Mouse (Mus musculus) kidney, embryonic 15.5 days (tissue): ENCODE measurements at regions not wholly inside any gene's neighbourhood (a gene's known extent, or its start where the extent isn't known, plus 50 kb on each side); places are given as distances from the start of the nearest gene placed in this dataset.

Experiments
- ATAC-seq: fragments of 200-750 bp; cut with Nextera tagmentation; replicated peaks from 2 replicates; pipeline ENCODE4 v1.8.0; 2017; ENCODE audit warnings: moderate TSS enrichment; ENCODE audit not compliant: low FRiP score
- H3K27ac ChIP-seq: fragments of 300-500 bp; sonication (generic); 2 replicates; pipeline ENCODE4 v1.5.1; 2015; ENCODE audit warnings: mild to moderate bottlenecking, inconsistent platforms
- H3K27me3 ChIP-seq: fragments of 300-500 bp; sonication (generic); 2 replicates; pipeline ENCODE4 v1.6.1; 2015; ENCODE audit warnings: inconsistent platforms
- H3K36me3 ChIP-seq: fragments of 300-500 bp; sonication (generic); 2 replicates; pipeline ENCODE4 v1.6.1; 2015; ENCODE audit warnings: inconsistent platforms
- H3K4me1 ChIP-seq: fragments of 300-500 bp; sonication (generic); 2 replicates; pipeline ENCODE4 v1.6.1; 2015; ENCODE audit warnings: inconsistent platforms
- H3K4me2 ChIP-seq: fragments of 300-500 bp; sonication (generic); 2 replicates; pipeline ENCODE4 v1.6.1; 2015; ENCODE audit warnings: moderate library complexity, mild to moderate bottlenecking, inconsistent platforms
- H3K4me3 ChIP-seq: fragments of 300-500 bp; sonication (generic); replicated peaks from 2 replicates; pipeline ENCODE4 v1.5.1; 2015; ENCODE audit warnings: mild to moderate bottlenecking, inconsistent platforms
- H3K9ac ChIP-seq: fragments of 300-500 bp; sonication (generic); 2 replicates; pipeline ENCODE4 v1.6.1; 2015; ENCODE audit warnings: mild to moderate bottlenecking, inconsistent platforms
- H3K9me3 ChIP-seq: fragments of 300-500 bp; sonication (generic); replicated peaks from 2 replicates; pipeline ENCODE4 v1.6.1; 2016; ENCODE audit warnings: inconsistent platforms
- WGBS: fragments of 180-500 bp; shearing (Covaris S2); methylation state at CpG from one replicate; pipeline ENCODE4 v1.1.7; 2015; ENCODE audit warnings: mixed read lengths; 5-methylcytosine and 5-hydroxymethylcytosine counted together

- no peak overlapping the region for H3K27ac ChIP-seq
- H3K36me3 ChIP-seq: no peaks in the 10 kb centered on the region
- ATAC-seq: no peak
- H3K4me3 ChIP-seq: no peak overlapping the region
- no peaks in the 10 kb centered on the region for H3K4me1 ChIP-seq
- no peaks in the 10 kb centered on the region for H3K27me3 ChIP-seq
- H3K9ac ChIP-seq: no peak overlapping the region
- 46% methylated on average over 1 of the region's 1 CpGs for WGBS
- H3K9me3 ChIP-seq: no peaks in the 10 kb centered on the region
- H3K4me2 ChIP-seq: no peak overlapping the region
Observed at GRCm38 (mm10) chr4:69898831-69899230, 511.4 kb downstream of the Cdk5rap2 start.

- no peaks in the 10 kb centered on the region for H3K9me3 ChIP-seq
- ATAC-seq: no peak
- H3K27me3 ChIP-seq: no peaks in the 10 kb centered on the region
- no peak overlapping the region for H3K4me3 ChIP-seq
- no peak overlapping the region for H3K4me2 ChIP-seq
- H3K9ac ChIP-seq: no peak overlapping the region
- no peak overlapping the region for H3K27ac ChIP-seq
- H3K4me1 ChIP-seq: 0 out of 2 replicates have a peak, but pooled peaks cover 7% of the 10 kb centered on the region
- H3K36me3 ChIP-seq: no peaks in the 10 kb centered on the region
- 88% methylated on average over 1 of the region's 1 CpGs for WGBS
Observed at GRCm38 (mm10) chr4:69896111-69896510, 514.1 kb downstream of the Cdk5rap2 start.

GRCm38 (mm10) chr4:69892829-69893175 is 517.4 kb downstream of the Cdk5rap2 start:
- Histone ChIP-seq H3K36me3 (no peaks in the 10 kb centered on the region), H3K4me3 (no peak overlapping the region), H3K27ac (no peak overlapping the region), H3K4me2 (no peak overlapping the region), H3K4me1 (0 out of 2 replicates have a peak, but pooled peaks cover 7% of the 10 kb centered on the region), H3K27me3 (no peaks in the 10 kb centered on the region), H3K9me3 (no peaks in the 10 kb centered on the region), H3K9ac (no peak overlapping the region)
- ATAC-seq: no peak

DNA sequence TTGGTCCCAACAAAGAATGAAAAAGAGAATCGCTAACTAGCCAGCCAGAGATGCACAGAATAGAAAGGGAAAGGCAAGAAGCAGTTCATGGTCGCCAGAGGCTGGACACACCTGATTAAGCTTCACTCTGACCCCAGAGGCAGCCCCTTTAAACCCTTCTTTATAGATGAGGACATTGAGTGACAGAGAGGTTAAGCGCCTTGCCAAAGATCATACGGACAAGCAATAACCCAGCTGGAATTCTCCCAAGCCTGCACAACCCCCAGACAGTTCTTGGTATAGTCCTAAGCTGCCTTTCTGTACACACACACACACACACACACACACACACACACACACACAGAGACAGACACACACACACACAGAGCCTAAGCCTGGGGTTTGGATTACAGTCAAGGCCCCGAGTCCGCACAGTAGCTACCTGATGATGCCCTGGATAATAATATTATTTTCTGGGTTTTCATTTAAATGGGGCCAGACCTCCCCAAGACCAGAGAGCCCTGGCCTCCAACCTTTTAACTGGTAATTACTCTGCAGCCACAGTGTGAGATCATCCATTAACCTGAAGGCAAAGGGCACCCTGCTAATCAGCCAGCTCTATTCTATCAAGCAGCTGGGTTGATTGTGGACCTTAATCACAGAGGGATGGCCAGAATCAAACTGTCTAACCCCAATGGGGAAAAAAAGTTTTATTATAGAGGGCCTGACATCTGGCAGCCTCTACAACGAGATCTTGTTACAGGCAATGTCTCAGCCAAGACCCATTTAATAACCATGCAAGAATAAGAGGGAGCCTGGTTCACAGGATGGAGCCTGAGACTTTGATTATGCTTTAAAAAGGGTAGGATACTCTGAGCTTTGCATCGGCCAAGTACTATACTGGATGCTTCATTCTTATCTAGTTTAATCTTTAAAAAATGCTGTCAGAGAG is 518.1 kb downstream of the Cdk5rap2 start:
- H3K4me3 ChIP-seq: no peak overlapping the region
- 0 out of 2 replicates have a peak, but pooled peaks cover 7% of the 10 kb centered on the region for H3K4me1 ChIP-seq
- peak; percentile 86 for ATAC-seq
- 37% methylated on average over 8 of the region's 8 CpGs for WGBS
- H3K27me3 ChIP-seq: no peaks in the 10 kb centered on the region
- H3K36me3 ChIP-seq: no peaks in the 10 kb centered on the region
- H3K27ac ChIP-seq: no peak overlapping the region
- H3K9me3 ChIP-seq: no peaks in the 10 kb centered on the region
- no peak overlapping the region for H3K9ac ChIP-seq
- H3K4me2 ChIP-seq: no peak overlapping the region

- no peaks in the 10 kb centered on the region for H3K36me3 ChIP-seq
- no peaks in the 10 kb centered on the region for H3K27me3 ChIP-seq
- WGBS: 82% methylated on average over 2 of the region's 2 CpGs
- H3K9me3 ChIP-seq: no peaks in the 10 kb centered on the region
- no peak overlapping the region for H3K27ac ChIP-seq
- no peak overlapping the region for H3K4me2 ChIP-seq
- H3K4me3 ChIP-seq: no peak overlapping the region
- no peak for ATAC-seq
- no peak overlapping the region for H3K9ac ChIP-seq
- 0 out of 2 replicates have a peak, but pooled peaks cover 7% of the 10 kb centered on the region for H3K4me1 ChIP-seq
Observed at GRCm38 (mm10) chr4:69890655-69891054, 519.6 kb downstream of the Cdk5rap2 start.

DNA sequence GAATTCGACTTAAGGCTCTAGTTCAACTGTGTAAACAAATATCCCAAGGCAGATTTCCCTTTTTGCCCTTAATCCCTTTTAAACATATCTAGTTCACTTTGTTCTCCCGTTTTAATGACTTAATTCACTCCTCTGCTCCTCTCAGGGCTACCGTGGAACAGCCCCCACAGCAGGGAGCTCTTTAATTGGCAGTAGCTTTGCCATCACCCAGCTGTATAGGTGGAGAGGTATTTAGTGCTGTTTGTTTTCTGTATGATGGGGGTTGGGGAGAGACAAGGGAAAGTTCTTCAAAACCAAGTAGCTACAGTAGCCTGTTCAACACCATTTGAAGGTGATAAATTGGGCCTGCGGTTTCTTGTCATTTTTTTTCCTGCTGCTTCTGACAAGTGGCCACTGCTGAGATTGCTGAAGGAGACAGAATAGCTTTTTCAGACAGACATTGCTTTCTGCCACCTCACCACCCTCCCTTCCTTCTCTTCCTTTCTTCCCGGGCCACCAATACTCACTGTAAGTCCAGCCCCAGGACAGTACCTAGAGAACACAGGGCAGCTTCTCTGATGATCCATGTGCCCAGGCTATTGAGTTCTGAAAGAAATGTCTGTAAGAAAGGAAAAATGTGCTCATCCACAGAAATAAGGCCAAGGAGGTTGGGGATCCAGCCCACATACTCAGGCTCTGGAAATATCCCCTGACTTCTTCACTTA is 520.2 kb downstream of the Cdk5rap2 start:
- no peaks in the 10 kb centered on the region for H3K9me3 ChIP-seq
- no peak overlapping the region for H3K9ac ChIP-seq
- H3K4me3 ChIP-seq: no peak overlapping the region
- H3K4me1 ChIP-seq: 0 out of 2 replicates have a peak, but pooled peaks cover 7% of the 10 kb centered on the region
- H3K27me3 ChIP-seq: no peaks in the 10 kb centered on the region
- no peak overlapping the region for H3K27ac ChIP-seq
- no peak overlapping the region for H3K4me2 ChIP-seq
- no peak for ATAC-seq
- 21% methylated on average over 5 of the region's 5 CpGs for WGBS
- no peaks in the 10 kb centered on the region for H3K36me3 ChIP-seq

- ATAC-seq: no peak
- no peaks in the 10 kb centered on the region for H3K27me3 ChIP-seq
- no peak overlapping the region for H3K4me3 ChIP-seq
- H3K9ac ChIP-seq: no peak overlapping the region
- H3K27ac ChIP-seq: no peak overlapping the region
- no peak overlapping the region for H3K4me2 ChIP-seq
- H3K36me3 ChIP-seq: no peaks in the 10 kb centered on the region
- 49% methylated on average over 2 of the region's 2 CpGs for WGBS
- H3K9me3 ChIP-seq: no peaks in the 10 kb centered on the region
- no peaks in the 10 kb centered on the region for H3K4me1 ChIP-seq
Observed at GRCm38 (mm10) chr4:69876734-69877133, 533.5 kb downstream of the Cdk5rap2 start.

- Histone ChIP-seq H3K9me3 (no peaks in the 10 kb centered on the region), H3K4me1 (no peaks in the 10 kb centered on the region), H3K4me2 (no peak overlapping the region), H3K27me3 (no peaks in the 10 kb centered on the region), H3K9ac (no peak overlapping the region), H3K27ac (no peak overlapping the region), H3K36me3 (no peaks in the 10 kb centered on the region), H3K4me3 (no peak overlapping the region)
- 0 out of 2 replicates have a peak, but pooled peaks have one; percentile 9 for ATAC-seq
- 26% methylated on average over 2 of the region's 2 CpGs for WGBS
Observed at GRCm38 (mm10) chr4:69870638-69871037, 539.6 kb downstream of the Cdk5rap2 start.

DNA sequence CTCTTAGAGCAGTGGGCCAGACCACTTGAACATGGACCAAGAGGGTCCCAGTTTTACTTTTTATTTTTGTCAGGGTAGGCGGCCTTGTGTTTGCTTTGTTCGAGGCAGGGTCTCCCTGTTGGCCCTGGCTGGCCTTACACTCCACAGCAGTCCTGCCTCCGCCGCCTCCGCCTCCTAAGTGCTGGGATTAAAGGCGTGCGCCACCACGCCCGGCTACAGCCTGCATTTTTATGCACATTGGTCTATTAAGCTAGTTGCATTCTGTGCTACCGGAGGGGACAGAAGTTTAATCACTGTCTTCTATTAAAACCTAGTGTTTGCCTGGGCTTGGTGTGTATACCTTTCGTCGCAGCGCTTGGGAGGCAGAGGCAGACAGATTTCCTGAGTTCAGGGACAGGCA is 555.2 kb downstream of the Cdk5rap2 start:
- Histone ChIP-seq H3K9ac (no peak overlapping the region), H3K9me3 (no peaks in the 10 kb centered on the region), H3K27ac (no peak overlapping the region), H3K4me2 (no peak overlapping the region), H3K4me1 (no peaks in the 10 kb centered on the region), H3K27me3 (no peaks in the 10 kb centered on the region), H3K4me3 (no peak overlapping the region), H3K36me3 (no peaks in the 10 kb centered on the region)
- ATAC-seq: no peak
- 94% methylated on average over 13 of the region's 13 CpGs for WGBS

DNA sequence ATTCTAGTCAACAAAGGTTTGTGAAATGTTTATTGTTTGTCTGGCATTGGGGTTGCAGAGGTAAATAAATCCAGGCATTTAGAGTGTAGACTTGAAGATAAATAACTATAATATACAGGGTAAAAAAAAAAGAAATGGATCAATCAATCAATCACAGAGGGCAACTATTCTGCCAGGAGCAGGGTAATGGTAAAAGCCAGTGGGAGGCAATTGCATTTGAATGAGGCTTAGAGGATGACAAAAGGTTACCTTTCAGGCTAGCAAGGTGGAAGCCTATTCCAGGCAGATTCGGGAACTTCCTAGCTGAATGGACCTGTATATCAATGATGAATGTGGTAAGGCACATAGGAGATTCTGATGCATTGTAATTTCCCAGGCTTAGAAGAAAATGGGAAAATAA is 557.6 kb downstream of the Cdk5rap2 start:
- no peak overlapping the region for H3K4me2 ChIP-seq
- H3K4me3 ChIP-seq: no peak overlapping the region
- WGBS: 53% methylated on average over 1 of the region's 1 CpGs
- no peaks in the 10 kb centered on the region for H3K9me3 ChIP-seq
- no peak overlapping the region for H3K27ac ChIP-seq
- no peaks in the 10 kb centered on the region for H3K36me3 ChIP-seq
- H3K9ac ChIP-seq: no peak overlapping the region
- no peaks in the 10 kb centered on the region for H3K27me3 ChIP-seq
- no peak for ATAC-seq
- H3K4me1 ChIP-seq: no peaks in the 10 kb centered on the region

- H3K4me1 ChIP-seq: no peaks in the 10 kb centered on the region
- ATAC-seq: no peak
- no peak overlapping the region for H3K27ac ChIP-seq
- WGBS: 92% methylated on average over 3 of the region's 3 CpGs
- no peaks in the 10 kb centered on the region for H3K27me3 ChIP-seq
- no peak overlapping the region for H3K4me3 ChIP-seq
- no peaks in the 10 kb centered on the region for H3K36me3 ChIP-seq
- H3K4me2 ChIP-seq: no peak overlapping the region
- H3K9ac ChIP-seq: no peak overlapping the region
- H3K9me3 ChIP-seq: no peaks in the 10 kb centered on the region
Observed at GRCm38 (mm10) chr4:69849423-69849822, 560.8 kb downstream of the Cdk5rap2 start.

DNA sequence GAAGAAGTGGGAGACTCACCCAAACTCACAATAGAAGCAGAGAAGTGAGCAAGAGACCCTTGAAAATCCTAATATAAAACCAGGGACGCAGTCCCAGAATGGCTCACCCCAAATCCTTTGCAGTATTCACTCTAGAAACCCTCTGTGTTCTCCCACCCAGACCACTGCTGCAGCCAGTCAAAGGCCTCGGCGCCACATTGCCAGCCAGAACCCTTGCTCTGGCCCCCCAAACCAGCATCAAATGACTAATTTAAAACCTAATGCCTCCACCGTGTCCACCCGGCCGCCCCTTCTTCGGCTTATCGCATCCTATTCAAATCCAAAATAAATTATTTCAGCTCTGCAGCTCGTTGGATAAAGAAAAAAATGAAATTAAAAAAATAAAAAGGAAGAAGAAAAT is 570.4 kb downstream of the Cdk5rap2 start:
- WGBS: 54% methylated on average over 9 of the region's 9 CpGs
- H3K4me2 ChIP-seq: no peak overlapping the region
- H3K4me1 ChIP-seq: peaks cover 2% of the 10 kb centered on the region; the same call in 1 of the 2 replicates
- H3K4me3 ChIP-seq: no peak overlapping the region
- no peak; the same call in 1 of the 2 replicates for ATAC-seq
- no peaks in the 10 kb centered on the region for H3K27me3 ChIP-seq
- no peak overlapping the region for H3K27ac ChIP-seq
- H3K9me3 ChIP-seq: no peaks in the 10 kb centered on the region
- H3K36me3 ChIP-seq: no peaks in the 10 kb centered on the region
- no peak overlapping the region for H3K9ac ChIP-seq
